ENCODE assay signal across 28 mouse cellular contexts in genomic region chr3:68092108-68092507, GRCm38 (mm10).
"Had no signal": no experiment of that assay in that cellular context is flagged by ENCODE, and none has a peak within 500 bp of the region (broad histone marks: within the 10 kb centered on the region; RNA-seq: fewer than 3 reads in every experiment).

No protein-coding gene starts in this region.

- H3K9ac ChIP-seq: embryonic facial prominence, embryonic 12.5 days; embryonic facial prominence, embryonic 13.5 days; embryonic facial prominence, embryonic 15.5 days; forebrain, embryonic 12.5 days; forebrain, embryonic 13.5 days; forebrain, embryonic 15.5 days; forebrain, postnatal 0 days had no signal

- H3K4me2 ChIP-seq: embryonic facial prominence, embryonic 12.5 days; embryonic facial prominence, embryonic 13.5 days; embryonic facial prominence, embryonic 15.5 days; forebrain, embryonic 12.5 days; forebrain, embryonic 13.5 days; forebrain, embryonic 15.5 days had no signal

- H3K36me3 ChIP-seq: embryonic facial prominence, embryonic 10.5 days; embryonic facial prominence, embryonic 12.5 days; embryonic facial prominence, embryonic 13.5 days; embryonic facial prominence, embryonic 15.5 days; forebrain, embryonic 10.5 days; forebrain, embryonic 12.5 days; forebrain, embryonic 15.5 days had no signal

- H3K4me3 ChIP-seq: embryonic facial prominence, embryonic 10.5 days; embryonic facial prominence, embryonic 12.5 days; embryonic facial prominence, embryonic 13.5 days; embryonic facial prominence, embryonic 15.5 days; erythroblast, embryonic 14.5 days; forebrain, embryonic 10.5 days; forebrain, embryonic 12.5 days; forebrain, embryonic 13.5 days; forebrain, embryonic 15.5 days; gastrocnemius, adult 2 months had no signal

- ATAC-seq: forebrain, embryonic 13.5 days; forebrain, embryonic 14.5 days; forebrain, embryonic 15.5 days; forebrain, embryonic 16.5 days; forebrain, postnatal 0 days had no signal

- H3K4me1 ChIP-seq: embryonic facial prominence, embryonic 10.5 days; embryonic facial prominence, embryonic 12.5 days; embryonic facial prominence, embryonic 13.5 days; embryonic facial prominence, embryonic 15.5 days; forebrain, embryonic 12.5 days had no signal

- DNase-seq: cerebellum, adult 2 months; cerebellum, adult 8-10 months; cerebellum, adult 9-10 months; cerebellum, adult 9-11 months; cerebellum, postnatal 10 days; cerebellum, postnatal 14 days; cerebellum, postnatal 25 days; cerebellum, postnatal 36 days; embryo, embryonic 11 days; forebrain, postnatal 0 days; gastrocnemius, adult 2 months; gastrocnemius, postnatal 10 days; gastrocnemius, postnatal 14 days; gastrocnemius, postnatal 25 days; gastrocnemius, postnatal 36 days; heart, adult 11 months; heart, adult 18-20 months had no signal

- H3K27ac ChIP-seq: embryonic facial prominence, embryonic 10.5 days; embryonic facial prominence, embryonic 12.5 days; embryonic facial prominence, embryonic 13.5 days; embryonic facial prominence, embryonic 15.5 days; forebrain, embryonic 10.5 days; forebrain, embryonic 12.5 days; forebrain, embryonic 13.5 days; forebrain, embryonic 15.5 days; gastrocnemius, adult 2 months had no signal

- H3K9me3 ChIP-seq: embryonic facial prominence, embryonic 10.5 days; embryonic facial prominence, embryonic 12.5 days; embryonic facial prominence, embryonic 13.5 days; embryonic facial prominence, embryonic 15.5 days; forebrain, embryonic 10.5 days; forebrain, embryonic 12.5 days; forebrain, embryonic 13.5 days; forebrain, embryonic 15.5 days had no signal

- H3K27me3 ChIP-seq: embryonic facial prominence, embryonic 12.5 days; embryonic facial prominence, embryonic 13.5 days; embryonic facial prominence, embryonic 15.5 days; forebrain, embryonic 12.5 days; forebrain, embryonic 15.5 days had no signal
